Mouse (Mus musculus): ENCODE results near the gene Lrrc28.

Gene Lrrc28

DNA sequence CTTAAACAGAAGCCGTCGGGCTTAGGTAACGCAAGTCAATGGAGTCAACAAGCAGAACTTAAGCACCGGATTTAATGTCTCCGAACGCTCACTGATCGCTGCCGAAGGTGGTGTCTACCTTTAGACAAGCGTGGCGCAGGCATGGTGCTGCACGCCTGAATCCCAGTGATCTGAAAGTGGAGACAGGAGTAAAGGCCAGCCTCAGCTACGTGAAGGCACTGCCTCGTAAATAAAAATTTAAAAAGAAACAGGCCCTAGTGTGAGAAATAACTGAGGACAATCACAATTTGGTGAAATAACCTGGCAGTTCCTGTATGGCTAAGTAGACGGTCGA, 580 bp upstream of the Lrrc28 start:
- DNase-seq (ENCODE audit: low spot score): no peak

DNA sequence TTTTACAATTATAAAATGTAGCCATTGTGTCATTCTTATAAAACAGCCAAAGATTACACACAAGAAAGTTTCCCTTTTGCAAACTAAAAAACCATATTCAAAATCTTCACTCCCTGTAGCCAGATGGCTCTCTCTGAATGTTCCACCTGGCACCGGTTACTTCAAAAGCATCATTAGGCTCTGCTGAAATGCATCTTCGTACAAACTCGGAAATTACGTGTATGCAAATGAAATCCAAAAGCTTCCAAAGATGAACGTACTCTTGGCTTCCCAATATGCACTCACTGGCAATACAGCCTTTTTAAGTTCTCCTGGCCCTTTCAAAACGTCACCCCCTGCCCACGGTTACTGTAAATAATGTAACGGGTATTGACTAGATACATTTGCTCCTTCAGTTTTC, 777 bp downstream of the Lrrc28 start:
- no peak for DNase-seq (ENCODE audit: low spot score)

DNA sequence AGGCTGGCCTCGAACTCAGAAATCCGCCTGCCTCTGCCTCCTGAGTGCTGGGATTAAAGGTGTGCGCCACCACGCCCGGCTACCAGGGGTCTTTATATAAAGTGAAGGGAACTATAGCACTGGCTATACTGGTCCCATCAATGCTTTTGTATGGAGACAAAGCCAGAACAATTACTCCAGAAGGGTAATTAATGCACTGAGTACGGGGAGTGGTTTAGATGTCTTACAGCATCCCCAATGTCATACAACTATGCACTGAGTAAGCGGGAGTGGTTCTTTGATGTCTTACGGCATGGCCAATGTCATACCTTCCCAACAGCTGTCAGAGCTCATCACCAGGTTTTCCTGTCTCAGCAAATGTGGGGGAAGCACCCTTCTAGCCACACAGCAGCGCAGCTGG, 2.1 kb downstream of the Lrrc28 start:
- no peak for DNase-seq (ENCODE audit: low spot score)

DNA sequence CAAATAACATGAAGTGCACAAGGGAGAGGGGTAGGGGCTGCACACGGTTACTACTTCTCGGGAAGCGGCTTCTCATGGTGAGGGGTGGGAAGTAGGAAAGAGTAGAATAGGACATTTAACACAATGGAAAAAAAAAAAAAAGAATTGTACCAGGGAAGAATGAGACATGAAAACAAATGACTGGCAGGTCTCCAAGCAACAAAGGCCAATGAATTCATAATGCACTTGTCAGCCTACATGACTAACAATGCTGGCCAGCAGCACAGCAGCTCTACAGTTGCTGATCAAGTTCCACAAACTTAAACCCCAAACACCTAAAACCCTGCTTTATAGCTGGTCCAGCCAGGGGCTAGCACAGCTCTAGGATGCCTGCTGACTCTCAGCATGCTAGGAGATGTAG, 6.1 kb downstream of the Lrrc28 start:
- no peak for DNase-seq (ENCODE audit: low spot score)

DNA sequence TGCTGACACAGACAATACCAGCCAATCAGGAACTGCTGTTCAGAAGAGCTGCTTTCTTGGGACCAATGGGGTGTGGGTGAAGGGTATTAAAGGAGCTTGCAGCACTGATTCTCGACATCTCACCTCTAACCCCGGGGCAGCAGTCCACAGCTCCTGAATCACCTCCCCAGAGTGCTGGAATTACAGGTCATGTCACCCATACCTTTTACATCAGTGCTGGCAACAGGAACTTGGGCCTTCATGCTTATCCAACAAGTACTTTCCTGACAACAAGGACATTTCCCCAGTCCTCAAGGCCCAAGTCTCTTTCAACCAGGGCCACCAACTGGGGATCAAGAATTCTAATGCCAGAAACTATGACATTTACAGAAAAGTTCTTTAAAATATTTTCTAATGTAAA, 8.9 kb downstream of the Lrrc28 start:
- no peak for DNase-seq (ENCODE audit: low spot score)

DNA sequence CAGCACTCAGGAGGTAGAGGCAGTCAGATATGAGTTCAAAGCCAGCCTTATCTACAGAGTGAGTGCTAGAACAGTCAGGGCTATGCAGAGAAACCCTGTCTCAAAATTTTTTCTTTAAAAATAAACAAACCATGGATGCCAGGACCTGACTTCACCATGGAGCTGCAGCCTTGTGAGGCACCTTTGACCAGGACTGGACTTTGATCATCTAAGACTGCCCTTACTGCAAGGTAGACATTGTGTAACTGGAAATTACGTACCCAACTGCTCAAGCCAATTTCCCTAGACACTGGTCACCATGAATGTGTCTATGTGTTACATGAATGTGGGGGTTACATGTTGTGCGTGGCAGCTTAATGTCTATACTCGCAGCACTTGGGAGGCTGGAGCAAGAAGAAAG, 10.9 kb downstream of the Lrrc28 start:
- no peak for DNase-seq (ENCODE audit: low spot score)

DNA sequence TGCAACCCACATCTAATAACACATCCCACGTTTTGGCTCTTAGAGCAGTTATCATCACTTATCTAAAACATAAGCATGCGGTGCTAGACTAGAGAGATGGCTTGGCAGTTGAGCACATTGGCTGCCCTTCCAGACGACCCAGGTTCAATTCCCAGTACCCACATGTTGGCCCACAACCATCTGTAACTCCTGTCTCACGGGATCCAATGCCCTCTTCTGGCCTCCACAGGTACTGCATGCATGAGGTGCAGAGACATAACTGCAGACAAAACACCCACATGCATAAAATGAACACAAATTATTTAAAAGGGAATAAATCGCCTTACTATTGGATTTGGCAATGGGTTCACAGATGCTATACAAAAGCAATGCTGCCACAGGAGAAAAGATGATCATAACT, 12.7 kb downstream of the Lrrc28 start:
- peak; percentile 19 for DNase-seq (ENCODE audit: low spot score)

DNA sequence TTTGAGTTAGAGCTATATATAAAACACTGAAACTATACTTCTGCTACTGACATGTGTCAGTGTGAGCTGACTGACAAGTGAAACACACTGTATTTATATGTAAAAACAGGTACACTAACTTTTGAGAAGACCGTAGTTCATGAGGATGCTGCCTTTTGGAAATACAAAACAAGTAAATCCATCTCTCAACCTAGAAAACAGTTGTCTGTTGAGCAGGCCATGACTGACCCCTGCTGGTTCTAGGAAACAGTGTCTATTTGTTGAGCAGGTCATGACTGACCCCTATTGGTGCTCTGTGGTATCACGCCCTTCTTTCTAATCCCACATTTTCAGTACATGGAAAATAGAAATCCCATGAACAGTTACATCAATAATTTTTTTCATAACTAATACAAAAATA, 14.3 kb downstream of the Lrrc28 start:
- DNase-seq (ENCODE audit: low spot score): peak; percentile 27

DNA sequence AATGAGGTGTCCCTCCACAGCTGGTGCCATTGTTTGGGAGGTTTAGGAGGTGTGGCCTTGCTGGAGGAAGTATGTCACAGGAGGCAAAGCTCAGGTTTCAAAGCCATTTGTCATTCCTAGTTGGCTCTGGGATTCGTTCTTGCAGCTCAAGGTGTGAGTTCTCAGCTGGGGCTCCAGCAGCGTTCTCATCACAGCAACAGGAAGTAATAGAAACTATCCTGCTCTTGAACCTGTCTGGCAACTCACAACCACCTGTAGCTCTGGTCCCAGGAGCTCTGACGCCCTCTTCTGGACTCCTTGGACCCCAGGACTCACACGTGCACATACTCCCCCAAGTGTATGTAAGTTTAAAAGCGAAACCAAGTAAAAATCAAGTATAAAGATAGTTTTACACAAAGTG, 15.4 kb downstream of the Lrrc28 start:
- no peak for DNase-seq (ENCODE audit: low spot score)

DNA sequence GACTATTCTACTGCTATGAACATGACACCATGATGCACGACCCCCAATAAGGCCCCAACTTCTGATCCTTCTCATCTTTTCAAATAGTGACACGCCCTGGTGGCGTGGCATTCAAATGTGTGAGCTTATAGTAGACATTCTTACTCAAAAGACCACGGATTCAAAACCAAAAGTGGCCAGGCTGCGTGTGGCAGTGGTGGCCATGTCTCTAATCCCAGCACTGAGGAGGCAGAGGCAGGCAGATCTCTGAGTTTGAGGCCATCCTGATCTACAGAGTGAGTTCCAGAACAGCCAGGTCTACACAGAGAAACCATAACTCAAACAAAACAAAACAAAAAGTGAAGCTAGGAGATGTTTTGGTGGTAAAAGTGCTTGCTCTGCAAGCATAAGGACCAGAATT, 18.4 kb downstream of the Lrrc28 start:
- no peak for DNase-seq (ENCODE audit: low spot score)

DNA sequence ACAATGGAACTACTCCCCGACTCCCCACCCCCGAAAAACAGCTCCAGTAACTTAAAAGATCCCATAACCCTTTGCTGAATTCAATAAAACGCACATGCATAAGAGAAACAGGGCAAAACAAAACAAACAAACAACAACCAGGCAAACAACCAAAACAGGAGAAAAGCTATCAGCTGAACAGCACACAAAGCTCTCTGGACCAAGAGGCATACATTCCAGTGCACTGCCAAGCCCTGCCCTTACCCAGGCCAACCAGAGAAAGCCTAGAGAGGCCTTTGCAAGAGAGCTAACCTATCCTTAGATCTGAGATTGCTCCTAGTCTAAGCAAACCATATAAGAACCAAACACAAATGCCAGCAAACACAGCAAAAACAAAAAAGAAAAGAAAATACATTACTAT, 22.9 kb downstream of the Lrrc28 start:
- DNase-seq (ENCODE audit: low spot score): no peak

DNA sequence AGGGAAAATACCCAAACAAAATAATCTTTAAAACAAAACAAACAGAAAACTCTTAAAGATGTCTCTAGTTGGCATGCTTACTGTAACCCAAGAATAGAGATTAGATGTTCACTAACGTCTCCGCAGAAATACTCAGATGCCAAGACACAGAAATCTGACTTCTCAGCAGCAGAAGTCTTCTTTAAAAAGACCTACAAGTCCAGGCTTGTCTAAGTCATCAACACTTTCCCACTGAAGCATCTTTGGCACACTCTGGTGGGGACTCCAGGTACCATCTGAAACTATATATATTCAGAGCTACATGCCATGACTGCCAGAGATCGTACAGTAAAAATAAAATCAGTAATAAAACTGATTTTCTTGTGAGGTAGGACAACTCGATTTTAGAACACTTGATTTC, 25.2 kb downstream of the Lrrc28 start:
- no peak for DNase-seq (ENCODE audit: low spot score)

DNA sequence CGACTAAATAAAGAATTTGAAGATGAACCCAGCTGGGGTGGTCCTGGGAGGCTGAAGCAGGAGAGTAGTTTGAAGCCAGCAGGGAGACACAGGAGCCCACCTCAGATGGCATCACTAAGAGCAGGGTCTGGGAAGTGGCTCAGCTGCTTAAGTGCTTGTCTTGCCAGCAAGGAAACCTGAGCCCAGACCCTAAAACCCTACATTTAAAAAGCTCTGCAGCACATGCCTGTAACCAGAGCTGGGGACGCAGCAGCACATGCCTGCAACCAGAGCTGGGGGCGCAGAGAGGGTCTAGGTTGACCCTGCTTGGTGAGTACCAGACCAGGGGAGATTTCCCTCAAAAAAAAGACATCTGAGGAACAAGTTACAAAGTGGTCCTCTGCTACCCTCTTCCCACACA, 26.8 kb downstream of the Lrrc28 start:
- no peak for DNase-seq (ENCODE audit: low spot score)

DNA sequence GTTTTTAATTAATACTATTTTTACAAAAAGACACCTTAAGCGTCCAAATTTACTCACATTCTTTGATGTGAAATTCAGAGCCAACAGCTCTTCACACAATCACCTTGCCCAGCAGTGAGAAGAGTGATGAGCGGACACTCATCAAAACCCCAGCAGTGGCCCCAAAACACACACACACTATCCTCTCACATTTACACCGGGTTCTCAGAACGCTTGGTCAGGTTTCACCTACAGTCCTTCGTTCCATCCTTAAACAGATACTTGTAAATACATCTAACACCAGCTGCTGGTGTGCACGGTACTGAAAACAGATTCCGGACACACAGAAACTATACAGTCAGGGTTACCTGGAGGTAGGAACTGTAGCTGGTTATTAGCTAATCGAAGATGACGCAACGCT, 27.4 kb downstream of the Lrrc28 start:
- no peak for DNase-seq (ENCODE audit: low spot score)

DNA sequence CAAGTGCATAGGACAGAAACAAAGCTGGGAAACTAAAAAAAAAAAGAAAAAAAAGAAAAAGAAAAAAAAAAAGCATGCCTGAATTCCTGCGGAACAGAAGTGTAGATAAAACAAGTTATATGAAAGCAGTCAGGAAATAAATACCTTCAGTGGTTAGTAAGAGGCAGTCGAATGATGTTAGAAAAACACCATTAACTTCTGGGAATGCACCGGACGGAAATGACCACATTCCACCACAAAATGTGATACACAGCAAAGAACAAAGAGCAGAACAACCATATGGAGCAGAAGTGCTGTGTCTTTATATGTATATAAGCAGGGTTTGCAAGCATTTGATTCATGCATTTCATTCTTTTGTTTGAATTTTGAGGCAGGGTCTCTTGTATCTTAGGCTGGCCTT, 28.2 kb downstream of the Lrrc28 start:
- no peak for DNase-seq (ENCODE audit: low spot score)

DNA sequence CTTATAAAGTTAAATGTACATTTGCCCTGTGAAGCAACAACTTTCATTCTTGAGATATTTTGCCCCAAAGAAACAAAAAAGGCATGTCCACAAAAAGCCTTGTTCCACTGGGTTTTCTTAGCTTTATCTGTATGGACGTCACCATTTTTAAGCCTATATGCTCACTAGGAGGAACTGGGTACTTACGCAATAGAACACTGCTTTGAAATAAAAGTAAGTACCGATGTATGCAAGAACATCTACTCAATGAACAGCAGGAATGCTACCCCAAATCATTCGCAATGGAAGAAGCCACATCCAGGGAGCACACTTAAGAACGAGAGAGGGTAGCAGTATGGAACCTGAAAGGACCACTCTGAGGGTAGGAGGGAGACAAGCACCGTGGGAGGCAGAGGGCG, 30.6 kb downstream of the Lrrc28 start:
- no peak for DNase-seq (ENCODE audit: low spot score)

DNA sequence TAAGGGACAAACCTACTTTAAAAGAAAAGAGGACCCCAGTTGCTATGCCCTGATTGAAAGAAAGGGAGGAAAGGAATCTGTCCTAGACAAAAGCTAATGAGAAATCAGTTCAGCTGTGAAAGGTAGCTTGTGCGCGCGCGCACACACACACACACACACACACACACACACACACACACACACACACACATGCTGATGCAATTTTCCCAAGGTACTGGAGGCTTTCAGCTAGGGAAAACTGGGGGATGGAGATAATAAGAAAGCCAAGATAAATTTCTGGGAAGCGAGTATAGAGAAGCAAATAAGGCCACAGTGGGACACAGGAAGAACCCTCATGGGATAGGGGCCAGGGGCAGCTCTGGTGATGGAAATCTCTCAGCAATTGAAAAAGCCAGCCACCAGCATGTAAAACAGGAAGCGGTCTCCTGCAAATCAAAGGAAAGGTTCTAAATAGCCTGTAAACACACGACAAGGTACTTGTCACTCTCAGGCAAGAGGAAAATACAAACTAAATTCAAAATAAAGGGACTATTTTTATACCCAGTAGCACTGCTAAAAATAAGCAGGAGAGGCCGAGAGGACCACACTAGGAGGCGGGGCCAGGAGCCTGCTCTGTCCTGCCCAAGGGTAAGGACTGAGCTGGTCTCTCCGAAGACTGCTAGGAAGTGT, 31.1 kb downstream of the Lrrc28 start:
- DNase-seq (ENCODE audit: low spot score): no peak

DNA sequence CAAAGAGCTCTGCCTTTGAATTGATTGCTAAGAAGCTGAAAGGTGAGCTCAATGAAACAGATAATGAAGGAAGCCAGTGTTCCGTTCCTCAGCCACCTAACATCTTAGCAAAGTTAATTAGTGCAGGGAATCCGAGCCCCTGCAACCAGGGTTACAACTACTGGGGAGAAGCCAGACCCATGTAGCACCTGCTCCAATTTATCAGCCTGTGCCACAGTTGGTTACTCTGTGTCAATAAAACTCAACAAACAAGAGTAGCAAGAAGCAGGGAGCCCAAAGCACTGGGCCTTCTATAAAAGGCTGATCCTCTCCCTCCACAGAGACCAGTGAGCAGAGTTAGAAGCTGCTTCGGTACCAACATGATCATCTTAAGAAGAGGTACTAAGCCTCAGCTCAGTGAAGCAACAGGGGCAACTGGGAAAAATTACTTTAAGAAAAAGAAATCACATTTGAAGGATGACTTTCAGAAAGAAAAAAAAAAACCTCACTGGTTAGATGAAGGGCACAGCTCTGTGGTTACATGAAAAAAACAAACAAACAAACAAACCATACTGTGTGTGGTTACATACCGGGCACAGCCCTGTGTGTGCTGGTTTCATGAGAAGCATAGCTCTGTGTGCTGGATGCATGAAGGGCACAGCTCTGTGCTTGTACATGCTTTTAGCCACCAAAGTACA, 36.6 kb downstream of the Lrrc28 start:
- DNase-seq (ENCODE audit: low spot score): no peak

DNA sequence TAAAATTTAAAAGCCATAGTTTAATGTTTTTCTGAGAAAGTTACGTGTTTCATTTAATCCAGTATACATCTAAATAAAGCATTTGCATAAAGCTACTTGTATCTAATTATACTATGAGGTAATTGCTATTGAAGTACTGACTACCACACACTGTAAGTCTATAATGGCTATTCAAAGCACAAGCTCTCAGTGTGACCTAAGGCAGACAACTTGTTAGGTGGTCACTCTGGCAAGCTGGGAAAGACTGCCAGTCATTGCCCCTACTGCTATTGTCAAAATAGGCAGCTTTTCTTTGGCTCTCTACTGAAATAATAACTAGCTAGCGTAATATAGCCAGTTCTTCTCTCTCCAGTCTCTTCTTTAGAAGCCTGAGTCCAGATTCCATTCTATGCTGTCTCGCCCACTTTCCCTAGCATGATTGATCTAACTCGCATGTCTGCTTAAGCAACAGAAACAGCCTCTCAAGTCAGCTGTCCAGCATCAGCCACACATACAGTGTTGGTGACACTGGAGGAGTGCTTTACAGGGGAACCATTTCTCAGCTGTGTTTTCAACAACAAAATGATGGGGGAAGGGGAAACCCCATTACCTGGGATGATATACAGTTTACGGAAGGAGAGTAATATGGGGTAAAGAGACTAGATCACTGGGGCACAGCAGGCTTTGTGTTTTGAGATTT, 37.3 kb downstream of the Lrrc28 start:
- DNase-seq (ENCODE audit: low spot score): no peak

DNA sequence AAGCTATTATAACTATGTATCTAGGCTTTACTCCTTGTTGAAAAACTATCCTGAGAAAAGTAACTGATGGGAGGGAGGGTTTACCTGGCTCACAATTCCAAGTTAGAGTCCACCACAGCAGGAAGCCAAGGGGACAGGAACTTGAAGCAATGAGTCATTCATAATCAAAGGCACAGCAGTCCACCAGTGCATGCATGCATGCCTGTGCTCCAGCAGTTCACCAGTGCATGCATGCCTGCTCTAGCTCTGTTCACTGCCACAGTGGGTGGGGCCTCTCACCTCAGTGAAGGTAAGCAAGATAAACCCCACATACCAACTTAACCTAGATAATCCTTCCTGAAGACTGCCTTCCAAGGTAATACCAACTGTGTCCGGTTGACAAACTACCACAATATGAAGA, 38.8 kb downstream of the Lrrc28 start:
- no peak for DNase-seq (ENCODE audit: low spot score)

DNA sequence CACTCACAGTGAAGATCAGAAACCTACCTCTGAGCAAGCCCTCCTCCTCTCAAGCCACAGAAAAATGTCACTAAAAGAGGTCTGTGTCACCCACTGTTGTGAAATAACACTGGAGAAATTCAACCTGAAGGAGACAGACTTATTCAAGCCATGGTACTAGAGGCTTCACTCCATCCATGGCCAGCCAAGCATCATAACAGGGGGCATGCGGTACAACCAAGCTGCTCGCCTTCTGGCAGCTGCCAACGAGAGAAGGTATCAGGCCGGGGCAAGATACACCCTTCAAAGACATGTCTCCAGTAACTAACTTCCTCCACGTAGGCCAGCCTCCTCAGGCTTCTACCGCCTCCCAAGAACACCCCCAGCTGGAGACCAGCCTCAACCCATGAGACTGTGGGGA, 40.0 kb downstream of the Lrrc28 start:
- no peak for DNase-seq (ENCODE audit: low spot score)

DNA sequence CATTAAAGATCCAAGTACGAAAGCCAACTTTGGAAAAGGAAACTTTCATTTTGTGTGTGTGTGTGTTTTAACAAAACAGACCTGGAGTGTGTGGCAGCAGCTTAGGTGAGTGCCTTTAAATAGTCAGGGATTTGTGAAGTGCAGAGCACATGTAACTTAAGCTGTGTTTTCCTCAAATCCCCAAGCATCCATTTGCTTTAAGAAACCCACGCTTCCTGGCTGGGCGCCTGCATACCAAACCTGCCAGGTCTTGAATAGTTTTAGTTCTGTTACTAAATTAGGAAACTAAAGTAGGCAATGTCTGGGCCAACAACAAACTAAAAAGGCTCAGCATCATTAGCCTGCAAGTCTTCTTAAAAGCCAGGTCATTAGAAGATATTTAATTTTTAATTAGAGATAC, 47.0 kb downstream of the Lrrc28 start:
- DNase-seq (ENCODE audit: low spot score): no peak

DNA sequence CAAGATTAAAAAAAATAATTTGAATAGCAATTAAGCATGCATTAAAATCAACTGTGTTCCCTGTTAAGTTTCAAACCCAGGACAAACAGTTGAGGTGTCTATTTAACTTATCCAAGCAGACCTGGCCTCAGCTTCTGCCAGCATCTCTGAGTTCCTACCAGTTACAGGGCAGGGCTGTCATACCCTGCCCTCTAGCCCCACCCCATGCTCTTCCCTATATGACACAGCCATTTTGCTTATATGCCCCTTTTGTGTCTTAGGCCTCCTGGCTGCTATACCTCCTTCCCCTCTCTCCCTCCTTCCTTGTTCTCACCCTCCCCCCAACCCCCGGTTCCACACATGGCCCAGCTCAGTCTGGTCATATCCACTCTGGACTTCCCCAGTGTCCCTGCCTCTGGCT, 48.1 kb downstream of the Lrrc28 start:
- no peak for DNase-seq (ENCODE audit: low spot score)

DNA sequence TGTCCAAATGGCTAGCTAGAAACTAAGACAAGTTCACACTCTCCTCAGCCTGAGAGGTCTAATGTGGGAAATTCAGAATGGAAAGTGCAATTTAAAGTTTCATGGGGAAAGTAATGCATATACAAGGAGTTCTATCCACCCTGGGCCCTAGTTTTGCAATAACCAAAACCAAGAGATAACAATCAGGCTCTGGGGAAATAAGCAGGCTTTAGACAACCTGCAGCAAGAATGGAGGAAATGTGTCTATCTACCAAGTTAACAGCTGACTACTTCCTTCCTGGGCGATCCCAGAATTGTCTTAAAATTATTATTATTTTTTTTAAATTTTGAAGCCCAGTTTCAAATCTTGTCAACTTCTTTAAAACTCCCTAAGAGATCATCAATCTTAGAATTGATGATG, 48.7 kb downstream of the Lrrc28 start:
- DNase-seq (ENCODE audit: low spot score): no peak
